Comparison of ENCODE assay signal across 32 mouse cellular contexts in the genomic region with DNA sequence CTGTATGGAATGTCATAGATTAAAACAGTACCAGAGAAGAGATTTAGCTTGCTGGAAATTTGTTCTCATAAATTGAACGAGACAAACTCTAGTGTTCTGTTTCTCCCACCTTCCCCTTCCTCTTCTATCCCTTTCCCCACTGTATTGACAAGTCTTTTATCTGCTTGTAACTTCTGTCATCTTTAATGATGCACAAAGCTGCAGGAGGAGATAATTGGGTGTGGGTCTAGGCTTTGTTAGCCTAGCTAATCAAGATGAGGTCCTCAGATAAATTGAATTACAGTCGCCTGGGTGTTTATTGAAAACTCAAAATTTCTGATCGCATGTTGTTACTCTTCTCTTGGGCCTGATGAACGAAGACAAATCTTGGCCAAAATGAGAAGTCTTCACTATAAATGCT.
"Had no signal": no experiment of that assay in that cellular context is flagged by ENCODE, and none has a peak within 500 bp of the region (broad histone marks: within the 10 kb centered on the region; RNA-seq: fewer than 3 reads in every experiment).

No protein-coding gene starts in this region.

- DNase-seq: left cerebral cortex, postnatal 4 days; liver; liver, embryonic 13.5 days; liver, postnatal 0 days; lung, adult 18-20 months; lung, adult 2 months; lung, embryonic 14.5 days; lung, postnatal 10 days; lung, postnatal 14 days; lung, postnatal 36 days; lung, postnatal 4 days; midbrain, embryonic 14.5 days had no signal

- H3K9me3 ChIP-seq: limb, embryonic 10.5 days; limb, embryonic 12.5 days; limb, embryonic 13.5 days; limb, embryonic 15.5 days; liver, embryonic 12.5 days; liver, embryonic 13.5 days; liver, embryonic 15.5 days; lung, embryonic 15.5 days; megakaryocyte, embryonic 14.5 days; midbrain, embryonic 10.5 days; midbrain, embryonic 12.5 days; midbrain, embryonic 13.5 days; midbrain, embryonic 15.5 days; neural tube, embryonic 12.5 days had no signal

- H3K4me2 ChIP-seq: limb, embryonic 12.5 days; limb, embryonic 13.5 days; limb, embryonic 15.5 days; liver, embryonic 11.5 days; liver, embryonic 12.5 days; liver, embryonic 13.5 days; liver, embryonic 15.5 days; lung, embryonic 14.5 days; lung, embryonic 15.5 days; midbrain, embryonic 11.5 days; midbrain, embryonic 12.5 days; midbrain, embryonic 13.5 days; midbrain, embryonic 15.5 days; neural tube, embryonic 12.5 days had no signal

- H3K36me3 ChIP-seq: limb, embryonic 10.5 days; limb, embryonic 12.5 days; limb, embryonic 13.5 days; limb, embryonic 15.5 days; liver, embryonic 12.5 days; liver, embryonic 13.5 days; liver, embryonic 15.5 days; lung, embryonic 15.5 days; midbrain, embryonic 10.5 days; midbrain, embryonic 12.5 days; midbrain, embryonic 13.5 days; midbrain, embryonic 15.5 days; neural tube, embryonic 12.5 days had no signal

- H3K4me1 ChIP-seq: limb, embryonic 10.5 days; limb, embryonic 12.5 days; limb, embryonic 13.5 days; limb, embryonic 15.5 days; liver, embryonic 12.5 days; liver, embryonic 13.5 days; liver, embryonic 15.5 days; lung, embryonic 15.5 days; megakaryocyte, embryonic 14.5 days; midbrain, embryonic 10.5 days; midbrain, embryonic 12.5 days; midbrain, embryonic 13.5 days; midbrain, embryonic 15.5 days; neural tube, embryonic 12.5 days had no signal

- H3K9ac ChIP-seq: limb, embryonic 12.5 days; limb, embryonic 13.5 days; limb, embryonic 15.5 days; liver, embryonic 12.5 days; liver, embryonic 13.5 days; liver, embryonic 14.5 days; liver, embryonic 15.5 days; liver, postnatal 0 days; lung, embryonic 14.5 days; lung, embryonic 15.5 days; midbrain, embryonic 12.5 days; midbrain, embryonic 13.5 days; midbrain, embryonic 15.5 days; neural tube, embryonic 12.5 days had no signal

- H3K27ac ChIP-seq: limb, embryonic 10.5 days; limb, embryonic 12.5 days; limb, embryonic 13.5 days; limb, embryonic 15.5 days; liver, embryonic 12.5 days; liver, embryonic 13.5 days; liver, embryonic 14.5 days; liver, embryonic 15.5 days; lung, embryonic 15.5 days; macrophage; midbrain, embryonic 10.5 days; midbrain, embryonic 12.5 days; midbrain, embryonic 13.5 days; midbrain, embryonic 15.5 days; neural tube, embryonic 12.5 days had no signal

- ATAC-seq: liver, embryonic 12.5 days; liver, postnatal 0 days; lung, postnatal 0 days; midbrain, embryonic 13.5 days; midbrain, embryonic 15.5 days; midbrain, embryonic 16.5 days had no signal

- H3K27me3 ChIP-seq: limb, embryonic 12.5 days; limb, embryonic 13.5 days; limb, embryonic 15.5 days; liver, embryonic 12.5 days; liver, embryonic 13.5 days; liver, embryonic 15.5 days; lung, embryonic 15.5 days; megakaryocyte, embryonic 14.5 days; midbrain, embryonic 12.5 days; midbrain, embryonic 13.5 days; midbrain, embryonic 15.5 days; neural tube, embryonic 12.5 days had no signal

- H3K4me3 ChIP-seq: limb, embryonic 10.5 days; limb, embryonic 12.5 days; limb, embryonic 13.5 days; limb, embryonic 15.5 days; liver, embryonic 12.5 days; liver, embryonic 13.5 days; liver, embryonic 15.5 days; lung, embryonic 15.5 days; megakaryocyte, embryonic 14.5 days; midbrain, embryonic 10.5 days; midbrain, embryonic 12.5 days; midbrain, embryonic 13.5 days; midbrain, embryonic 15.5 days; myocyte; neural tube, embryonic 12.5 days had no signal
